Mouse (Mus musculus) gastrocnemius, adult 8-10 months (tissue): Measurements from ENCODE around the gene Rnf31. TPM values are rescaled to one million over a fixed set of nuclear protein-coding genes. Genes with fewer than 3 reads are reported as not detected.

ENCODE experiments used
- DNase-seq, 2 experiments: peaks; one replicate each; pipeline ENCODE4 v3.0.0; 2022; ENCODE audit warnings: low spot score in 2 of 2
- total RNA-seq, 4 experiments: library from RNA; stranded (reverse); gene quantifications; 2 replicates each; pipeline ENCODE4 v1.2.4; 2022

Rnf31 gene
- total RNA-seq, 4 experiments from 2014 or later, result 14.8 to 18.7 (median 16.6) TPM

GRCm38 (mm10) chr14:55577871-55578667 is 13.4 kb upstream of the Rnf31 start, which contains the start of gene Psme1:
TSS of gene Psme1 (plus strand) at chr14:55578123.
- peak; percentile 64 to 66 for DNase-seq

GRCm38 (mm10) chr14:55578668-55579269 is 12.7 kb upstream of the Rnf31 start:
- peak; percentile 59 to 80 for DNase-seq

- no peak for DNase-seq
Measured at GRCm38 (mm10) chr14:55579511-55580496, 11.7 kb upstream of the Rnf31 start.

- no peak for DNase-seq
Measured at GRCm38 (mm10) chr14:55580731-55581130, 10.8 kb upstream of the Rnf31 start.

- DNase-seq, result no peak
Measured at GRCm38 (mm10) chr14:55581981-55582681, 9.4 kb upstream of the Rnf31 start.

GRCm38 (mm10) chr14:55584303-55584701 is 7.2 kb upstream of the Rnf31 start:
- DNase-seq, result no peak

- peak; percentile 70 to 79 for DNase-seq
Measured at GRCm38 (mm10) chr14:55584702-55585565, 6.6 kb upstream of the Rnf31 start, which contains the start of gene Emc9. TSS of gene Emc9 (minus strand) at chr14:55585302.

- no peak for DNase-seq
Measured at GRCm38 (mm10) chr14:55585566-55585960, 5.9 kb upstream of the Rnf31 start.

GRCm38 (mm10) chr14:55586149-55586548 is 5.4 kb upstream of the Rnf31 start:
- DNase-seq, result no peak

GRCm38 (mm10) chr14:55589271-55589670 is 2.2 kb upstream of the Rnf31 start:
- no peak for DNase-seq

- no peak for DNase-seq
Measured at GRCm38 (mm10) chr14:55589771-55590448, 1.6 kb upstream of the Rnf31 start.

GRCm38 (mm10) chr14:55590748-55591330 is 669 bp upstream of the Rnf31 start, which contains the start of gene Psme2:
TSS of gene Psme2 (minus strand) at chr14:55591113.
- peak; percentile 89 to 94 for DNase-seq

GRCm38 (mm10) chr14:55592226-55592625 is 718 bp downstream of the Rnf31 start:
- DNase-seq, result no peak

GRCm38 (mm10) chr14:55596036-55596690 is 4.7 kb downstream of the Rnf31 start:
- DNase-seq, result no peak

- no peak for DNase-seq
Measured at GRCm38 (mm10) chr14:55598521-55599390, 7.2 kb downstream of the Rnf31 start.

- DNase-seq, result no peak
Measured at GRCm38 (mm10) chr14:55603271-55603632, 11.7 kb downstream of the Rnf31 start, which contains the start of gene Irf9. TSS of gene Irf9 (plus strand) at chr14:55603571.
